Mouse (Mus musculus): Measurements from ENCODE around the gene Ticam1.

GRCm38 (mm10) chr17:56325450-56326152 lies 49.0 kb upstream of the Ticam1 start, which contains the start of gene Kdm4b:
- TF ChIP-seq CTCF (IDR thresholded peaks at IDR 0.05; ENCODE audit: extremely low read depth, insufficient read depth, low read length): no peak
- peak; percentile 86 for TF ChIP-seq POLR2A (IDR thresholded peaks at IDR 0.05; ENCODE audit: extremely low read depth, insufficient read depth, low read length)
